Comparison of ENCODE assay signal across 11 mouse cellular contexts in the genomic region with DNA sequence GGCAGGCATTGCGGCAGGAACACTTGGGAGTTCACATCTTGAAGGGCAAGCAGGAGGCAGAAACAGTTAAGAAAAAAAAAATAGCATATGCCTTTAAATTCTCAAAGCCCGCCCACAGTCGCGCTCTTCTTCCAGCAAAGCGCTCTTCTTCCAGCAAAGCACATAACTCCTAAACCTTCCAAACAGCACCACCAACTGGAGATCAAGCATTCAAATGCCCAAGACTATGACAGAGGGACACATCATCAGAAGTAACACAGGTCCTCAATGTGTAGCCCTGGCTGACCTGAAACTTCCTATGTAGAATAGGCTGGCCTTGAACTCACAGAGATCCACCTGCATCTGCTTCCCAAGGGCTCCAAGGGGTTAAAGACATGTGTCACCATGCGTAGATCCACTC.
DNase-seq lines count a peak whose midpoint lies in the region; ATAC-seq and TF ChIP-seq lines count a peak whose summit lies in the region.
"Had no signal": no experiment of that assay in that cellular context is flagged by ENCODE, and none has a peak within 500 bp of the region (broad histone marks: within the 10 kb centered on the region; RNA-seq: fewer than 3 reads in every experiment).

No protein-coding gene starts in this region.

- TF ChIP-seq EP300 in lung, postnatal 0 days (IDR thresholded peaks at IDR 0.05), result no peak
- TF ChIP-seq EP300 in stomach, postnatal 0 days (optimal IDR thresholded peaks at IDR 0.05), result no peak

- H3K4me3 ChIP-seq in heart, embryonic 12.5 days, result no peak overlapping the region
- H3K4me3 ChIP-seq in lung, postnatal 0 days (ENCODE audit: low read depth, low read length), result no peak overlapping the region
- H3K4me3 ChIP-seq in stomach, postnatal 0 days (ENCODE audit: low read depth, low read length), result no peak overlapping the region

- H3K9me3 ChIP-seq in heart, embryonic 12.5 days (replicated peaks), result no peaks in the 10 kb centered on the region
- H3K9me3 ChIP-seq in lung, postnatal 0 days (ENCODE audit: low read length), result no peaks in the 10 kb centered on the region
- no peaks in the 10 kb centered on the region for H3K9me3 ChIP-seq in stomach, postnatal 0 days (ENCODE audit: control insufficient read depth, low read length)

- no peaks in the 10 kb centered on the region for H3K4me1 ChIP-seq in heart, embryonic 12.5 days (replicated peaks)
- H3K4me1 ChIP-seq in lung, postnatal 0 days (ENCODE audit: insufficient read depth, low read depth, low read length), result no peaks in the 10 kb centered on the region
- no peaks in the 10 kb centered on the region for H3K4me1 ChIP-seq in stomach, postnatal 0 days (replicated peaks; ENCODE audit: control insufficient read depth, insufficient read depth)

- peak; percentile 16 to 39 for DNase-seq in heart, postnatal 10 days
- peak; percentile 29 for DNase-seq in lung, postnatal 0 days (ENCODE audit: low spot score)
- no peak for DNase-seq in lung, postnatal 14 days
- peak; percentile 22 for DNase-seq in heart, postnatal 4 days
- DNase-seq in stomach, postnatal 0 days (ENCODE audit: low spot score), result no peak
- DNase-seq in thymus, postnatal 14 days, result no peak
- DNase-seq: gastrocnemius, postnatal 14 days; liver; retina, postnatal 1 day had no signal

- H3K9ac ChIP-seq in heart, embryonic 12.5 days, result no peak overlapping the region
- no peak overlapping the region for H3K9ac ChIP-seq in lung, postnatal 0 days (replicated peaks; ENCODE audit: low read depth)
- no peak overlapping the region for H3K9ac ChIP-seq in stomach, postnatal 0 days (ENCODE audit: low read length)
- H3K9ac ChIP-seq: hindbrain, embryonic 14.5 days had no signal

- H3K27ac ChIP-seq in heart, embryonic 12.5 days (ENCODE audit: poor library complexity, severe bottlenecking), result no peak overlapping the region
- no peak overlapping the region for H3K27ac ChIP-seq in lung, postnatal 0 days (ENCODE audit: low read length)
- no peak overlapping the region for H3K27ac ChIP-seq in stomach, postnatal 0 days (replicated peaks)
- H3K27ac ChIP-seq: hindbrain, embryonic 14.5 days had no signal

- no peaks in the 10 kb centered on the region for H3K36me3 ChIP-seq in heart, embryonic 12.5 days
- H3K36me3 ChIP-seq in lung, postnatal 0 days (ENCODE audit: insufficient read depth, low read length), result no peaks in the 10 kb centered on the region
- H3K36me3 ChIP-seq in stomach, postnatal 0 days (ENCODE audit: control insufficient read depth, insufficient read depth, low read length), result no peaks in the 10 kb centered on the region

- ATAC-seq in heart, embryonic 12.5 days (ENCODE audit: insufficient number of reproducible peaks, low FRiP score), result no peak
- no peak for ATAC-seq in lung, postnatal 0 days
- no peak for ATAC-seq in stomach, postnatal 0 days (ENCODE audit: low FRiP score, low TSS enrichment)

- intact Hi-C loops in heart, postnatal 10 days (cut with DNase I), result loop anchor here (1.0 to 10.0 kb wide), 3 partner anchors 172 to 609 kb away; no protein-coding TSS in a partner anchor

- peak; percentile 55 for TF ChIP-seq CTCF in lung, postnatal 0 days (IDR thresholded peaks at IDR 0.05)
- peak; percentile 62 for TF ChIP-seq CTCF in stomach, postnatal 0 days (IDR thresholded peaks at IDR 0.05; ENCODE audit: low read depth)

- 75% methylated on average over 6 of the region's 6 CpGs for WGBS in heart, embryonic 12.5 days
- 68% methylated on average over 6 of the region's 6 CpGs for WGBS in lung, postnatal 0 days
- 79% methylated on average over 6 of the region's 6 CpGs for WGBS in stomach, postnatal 0 days

- H3K27me3 ChIP-seq in heart, embryonic 12.5 days (replicated peaks), result no peaks in the 10 kb centered on the region
- H3K27me3 ChIP-seq in lung, postnatal 0 days (replicated peaks; ENCODE audit: insufficient read depth, low read length), result no peaks in the 10 kb centered on the region
- no peaks in the 10 kb centered on the region for H3K27me3 ChIP-seq in stomach, postnatal 0 days (ENCODE audit: control insufficient read depth, insufficient read depth, low read length)

- no peak overlapping the region for H3K4me2 ChIP-seq in heart, embryonic 12.5 days
- H3K4me2 ChIP-seq in lung, postnatal 0 days (replicated peaks; ENCODE audit: low read depth, low read length), result no peak overlapping the region
- H3K4me2 ChIP-seq in stomach, postnatal 0 days (replicated peaks; ENCODE audit: low read depth), result no peak overlapping the region
- H3K4me2 ChIP-seq: hindbrain, embryonic 14.5 days had no signal

Comparison
In these comparisons a context has a peak if more than half of its experiments do, and no peak if none do; other contexts are left out.
1. DNase-seq: peak in heart, postnatal 10 days (2 of 2), lung, postnatal 0 days (single experiment) and heart, postnatal 4 days (single experiment); none in lung, postnatal 14 days (single experiment), stomach, postnatal 0 days (single experiment) and thymus, postnatal 14 days (single experiment).